Mouse (Mus musculus) ES-E14 (cell line): ENCODE measurements around the gene Creb1.

ENCODE experiments used
- CHD2 ChIP-seq: IDR thresholded peaks from 2 replicates; pipeline ENCODE4 v1.6.1; 2014; ENCODE audit warnings: mild to moderate bottlenecking, low read depth, low read length, inconsistent platforms
- HCFC1 ChIP-seq: IDR thresholded peaks from 2 replicates; pipeline ENCODE4 v1.6.1; 2012; ENCODE audit warnings: low read length, inconsistent platforms, borderline replicate concordance; ENCODE audit not compliant: insufficient read depth
- MAFK ChIP-seq: IDR thresholded peaks from 2 replicates; pipeline ENCODE4 v1.6.1; 2014; ENCODE audit warnings: mild to moderate bottlenecking, low read depth, low read length, inconsistent platforms; ENCODE audit not compliant: insufficient read depth

DNA sequence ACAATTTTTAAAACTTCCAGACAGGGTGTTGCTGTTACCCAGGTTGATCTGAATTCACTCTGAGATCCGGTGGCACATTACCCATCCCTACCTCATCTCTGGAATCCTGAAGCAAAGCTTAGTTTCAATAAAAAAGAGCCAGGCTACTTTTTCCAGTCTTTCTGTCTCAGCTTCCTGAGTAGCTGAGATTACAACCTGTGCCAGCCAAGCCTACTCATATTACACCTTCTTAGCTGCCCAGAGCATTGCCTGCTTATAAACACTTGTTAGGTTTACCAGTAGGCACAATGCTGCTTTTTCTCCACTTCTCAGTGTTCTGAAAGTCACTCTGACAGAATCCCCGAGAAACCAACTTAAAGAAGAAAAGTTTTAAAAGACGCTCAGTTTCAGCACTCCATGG, 46.4 kb downstream of the Creb1 start:
- TF ChIP-seq CHD2 (no peak), HCFC1 (no peak), MAFK (no peak)
